ENCODE assay signal across 20 mouse cellular contexts in genomic region chr13:68583961-68584360, GRCm38 (mm10). TPM values are rescaled to one million over a fixed set of nuclear protein-coding genes. Genes with fewer than 3 reads are reported as not detected.
"Had no signal": no experiment of that assay in that cellular context is flagged by ENCODE, and none has a peak within 500 bp of the region (broad histone marks: within the 10 kb centered on the region; RNA-seq: fewer than 3 reads in every experiment).

No protein-coding gene starts in this region.

- H3K27me3 ChIP-seq: megakaryocyte, embryonic 14.5 days; midbrain, embryonic 12.5 days; midbrain, embryonic 15.5 days; neural tube, embryonic 12.5 days; neural tube, embryonic 15.5 days had no signal

- DNase-seq: kidney, adult 18-20 months; kidney, adult 9 months; kidney, postnatal 14 days; kidney, postnatal 4 days; liver, postnatal 0 days; lung, embryonic 14.5 days; right cerebral cortex, adult 18-20 months; right cerebral cortex, postnatal 14 days; right cerebral cortex, postnatal 4 days; thymus, adult 18-20 months; thymus, postnatal 36 days had no signal

- H3K9ac ChIP-seq: liver, embryonic 14.5 days; liver, postnatal 0 days; lung, embryonic 14.5 days; midbrain, embryonic 12.5 days; midbrain, embryonic 15.5 days; neural tube, embryonic 12.5 days; neural tube, embryonic 15.5 days had no signal

- ATAC-seq: liver, postnatal 0 days; lung, postnatal 0 days; midbrain, embryonic 15.5 days had no signal

- H3K4me3 ChIP-seq: megakaryocyte, embryonic 14.5 days; midbrain, embryonic 12.5 days; midbrain, embryonic 15.5 days; neural tube, embryonic 12.5 days; neural tube, embryonic 15.5 days had no signal

- H3K9me3 ChIP-seq: megakaryocyte, embryonic 14.5 days; midbrain, embryonic 12.5 days; midbrain, embryonic 15.5 days; neural tube, embryonic 12.5 days; neural tube, embryonic 15.5 days had no signal

- H3K4me2 ChIP-seq: midbrain, embryonic 12.5 days; midbrain, embryonic 15.5 days; neural tube, embryonic 12.5 days; neural tube, embryonic 15.5 days had no signal

- H3K27ac ChIP-seq: liver, embryonic 14.5 days; midbrain, embryonic 12.5 days; midbrain, embryonic 15.5 days; neural tube, embryonic 12.5 days; neural tube, embryonic 15.5 days; stomach, postnatal 0 days had no signal

RNA-seq across cellular contexts. Expression of gene 1700001L19Rik, which starts 13.3 kb away (rescaled TPM):
- polyA plus RNA-seq: liver, embryonic 11.5 days; liver, embryonic 14.5 days; liver, postnatal 0 days had no signal
